Mouse (Mus musculus): Measurements from ENCODE around the gene Tmem40. TPM values are rescaled to one million over a fixed set of nuclear protein-coding genes. Genes with fewer than 3 reads are reported as not detected.

Tmem40 gene
- 1.5 TPM in 2 replicates for polyA plus RNA-seq (2012; rRNA removed)

GRCm38 (mm10) chr6:115761995-115762756 is at the start of gene Tmem40:
TSS of gene Tmem40 (minus strand) at chr6:115762410.

GRCm38 (mm10) chr6:115808488-115809231 is 46.5 kb upstream of the Tmem40 start, which contains the start of gene Rpl32:
TSS of gene Rpl32 (minus strand) at chr6:115808747.

DNA sequence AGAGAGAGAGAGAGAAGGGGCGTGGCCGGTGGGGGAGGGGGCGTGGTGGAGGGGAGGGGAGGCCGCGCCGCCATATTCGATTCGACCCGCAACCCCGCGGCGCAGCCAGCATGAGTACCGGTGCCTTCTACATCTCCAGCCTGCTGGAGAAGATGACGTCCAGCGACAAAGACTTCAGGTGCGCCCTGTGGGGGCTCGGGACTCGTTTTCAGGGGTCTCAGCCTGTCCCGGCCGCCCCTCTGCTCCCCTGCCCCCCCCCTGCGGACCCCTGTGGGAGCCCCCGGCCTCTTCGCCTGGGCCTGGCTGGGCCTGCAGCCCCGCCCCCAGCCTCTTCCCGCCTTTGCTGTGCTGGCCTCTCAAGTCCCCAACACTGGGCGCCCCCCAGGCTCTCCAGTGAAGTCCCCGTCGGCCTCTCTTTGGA is 12.3 kb upstream of the Tmem40 start, which contains the start of gene Cand2:
TSS of gene Cand2 (plus strand) at position 38 of the 421 bp plus-strand sequence.

Other genes starting within 250 kb of the Tmem40 start
- gene Tsen2, start 217.7 kb downstream of the Tmem40 start, polyA plus RNA-seq (2012; rRNA removed), result 25.7 and 28.2 TPM in 2 replicates
- gene Mkrn2os, start 169.8 kb downstream of the Tmem40 start, polyA plus RNA-seq (2012; rRNA removed), result 0.09 and 0.16 TPM in 2 replicates
- gene Mkrn2, start 160.5 kb downstream of the Tmem40 start, polyA plus RNA-seq (2012; rRNA removed), result 28.6 and 32.0 TPM in 2 replicates
- 240 and 245 TPM in 2 replicates for gene Raf1, start 85.8 kb downstream of the Tmem40 start, polyA plus RNA-seq (2012; rRNA removed)
- gene Cand2, start 12.1 kb upstream of the Tmem40 start, polyA plus RNA-seq (2012; rRNA removed), result 14.4 and 15.2 TPM in 2 replicates
- 1,760 and 1,858 TPM in 2 replicates for gene Rpl32, start 46.3 kb upstream of the Tmem40 start, polyA plus RNA-seq (2012; rRNA removed)
- 4.2 and 4.4 TPM in 2 replicates for gene Efcab12, start 76.0 kb upstream of the Tmem40 start, polyA plus RNA-seq (2012; rRNA removed)
- 10.2 and 11.0 TPM in 2 replicates for gene Mbd4, start 91.0 kb upstream of the Tmem40 start, polyA plus RNA-seq (2012; rRNA removed)
- 31.0 and 33.5 TPM in 2 replicates for gene Ift122, start 91.1 kb upstream of the Tmem40 start, polyA plus RNA-seq (2012; rRNA removed)
- gene Rho, start 169.3 kb upstream of the Tmem40 start, polyA plus RNA-seq (2012; rRNA removed), result 0.96 and 1.8 TPM in 2 replicates
- gene H1foo, start 182.5 kb upstream of the Tmem40 start, polyA plus RNA-seq (2012; rRNA removed), result not detected in 2 replicates
- 47.1 and 51.8 TPM in 2 replicates for gene Plxnd1, start 232.6 kb upstream of the Tmem40 start, polyA plus RNA-seq (2012; rRNA removed)

All from central nervous system, embryonic 18 days (tissue).